Mouse (Mus musculus) ES-E14 (cell line): Measurements from ENCODE around the gene 9230112D13Rik.

Experiments
- ZC3H11A ChIP-seq: IDR thresholded peaks from 2 replicates; pipeline ENCODE4 v1.6.1; 2012; ENCODE audit warnings: low read depth, mild to moderate bottlenecking, inconsistent platforms, low read length, borderline replicate concordance
- ZNF384 ChIP-seq: IDR thresholded peaks from 2 replicates; pipeline ENCODE4 v1.6.1; 2012; ENCODE audit warnings: low read depth, low read length, inconsistent platforms

DNA sequence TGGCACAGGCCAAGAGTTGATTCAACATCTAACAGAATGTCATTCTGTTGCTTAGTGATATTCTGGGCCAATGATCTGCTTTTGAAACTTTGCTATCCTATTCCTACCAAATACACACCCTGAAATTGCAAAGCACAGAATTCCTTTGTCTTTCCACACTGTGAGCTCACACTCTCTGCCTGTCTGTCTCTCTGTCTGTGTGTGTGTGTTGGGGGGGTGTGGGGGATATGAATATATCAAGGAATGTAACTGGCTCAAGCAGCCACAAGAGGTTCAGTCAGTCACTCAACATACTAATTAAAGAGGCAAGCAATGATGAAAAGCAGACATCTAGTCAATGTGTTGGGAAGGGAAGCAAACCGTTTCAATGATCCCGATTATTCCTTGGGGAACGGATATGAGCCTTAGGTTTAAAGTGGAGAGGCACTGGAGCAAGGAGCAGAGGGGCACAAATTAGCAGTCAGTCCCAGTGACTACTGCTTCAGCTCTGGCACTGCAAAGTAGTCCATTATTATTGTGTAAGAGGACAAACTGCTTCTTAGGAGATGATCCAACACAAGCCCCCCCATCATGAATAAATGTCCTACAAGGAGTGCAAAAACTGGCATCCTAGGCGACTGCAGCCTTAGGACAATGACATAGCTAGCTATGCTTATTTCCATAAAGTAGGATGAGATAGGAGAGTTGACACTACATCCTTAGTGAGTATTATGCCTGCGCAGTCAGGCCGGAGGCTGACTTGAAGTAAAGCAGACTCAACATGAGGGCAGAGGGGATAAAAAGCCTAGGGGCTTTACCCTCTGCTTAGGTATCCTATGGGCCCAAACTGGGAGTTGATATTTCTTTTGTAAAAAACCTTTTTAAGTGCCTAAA is 38.9 kb downstream of the 9230112D13Rik start:
- TF ChIP-seq ZC3H11A, result no peak
- TF ChIP-seq ZNF384, result no peak
